Mouse (Mus musculus): Measurements from ENCODE around the gene Sdk2. TPM values are rescaled to one million over a fixed set of nuclear protein-coding genes. Genes with fewer than 3 reads are reported as not detected.
A peak's percentile ranks its signal among the peaks of the same experiment; 100 is the strongest.

The Sdk2 gene
- polyA plus RNA-seq, 1 experiment from 2014 or later, result 4.3 TPM

- H3K27ac ChIP-seq, result no peak overlapping the region
- H3K4me3 ChIP-seq, result no peak overlapping the region
- 55% methylated on average over 6 of the region's 6 CpGs for WGBS
- H3K9me3 ChIP-seq, result no peaks in the 10 kb centered on the region
- peak; percentile 15 for DNase-seq (ENCODE audit: low spot score)
- H3K36me3 ChIP-seq, result peaks cover 10% of the 10 kb centered on the region
- H3K4me1 ChIP-seq (replicated peaks), result peaks cover 7% of the 10 kb centered on the region
- H3K27me3 ChIP-seq (ENCODE audit: insufficient read depth, poor library complexity, severe bottlenecking), result peaks cover 3% of the 10 kb centered on the region; the same call in 1 of the 2 replicates
These were observed 222.9 kb downstream of the Sdk2 start for GRCm38 (mm10) chr11:113843920-113844319.

DNA sequence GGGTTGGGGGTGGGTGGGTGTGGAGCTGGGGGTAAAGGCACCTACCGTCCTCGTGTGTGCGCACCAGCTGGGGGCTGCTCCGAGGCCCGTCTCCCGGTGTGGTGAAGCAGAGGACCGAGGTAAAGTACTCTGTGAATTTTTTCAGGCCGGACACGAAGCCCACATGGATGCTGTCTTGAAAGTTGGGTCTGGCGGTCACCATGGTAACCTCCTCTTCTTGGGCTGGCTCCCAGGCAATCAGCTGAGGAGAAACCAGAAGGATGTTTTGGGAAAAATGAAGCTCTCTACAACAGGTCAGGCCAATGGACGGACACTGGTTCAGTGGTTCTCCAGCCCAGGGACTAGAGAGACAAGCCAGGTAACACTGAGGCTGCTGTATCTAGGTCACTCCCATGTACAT, 224.0 kb downstream of the Sdk2 start:
- Histone ChIP-seq H3K27me3 (ENCODE audit: insufficient read depth, poor library complexity, severe bottlenecking) (peaks cover 3% of the 10 kb centered on the region; the same call in 1 of the 2 replicates), H3K4me3 (no peak overlapping the region), H3K36me3 (peaks cover 14% of the 10 kb centered on the region), H3K27ac (no peak overlapping the region), H3K4me1 (replicated peaks) (peaks cover 7% of the 10 kb centered on the region), H3K9me3 (no peaks in the 10 kb centered on the region)
- WGBS, result 94% methylated on average over 11 of the region's 11 CpGs
- no peak for DNase-seq (ENCODE audit: low spot score)

GRCm38 (mm10) chr11:113831608-113832007, 235.2 kb downstream of the Sdk2 start:
- no peaks in the 10 kb centered on the region for H3K9me3 ChIP-seq
- H3K27ac ChIP-seq, result no peak overlapping the region
- peaks cover 40% of the 10 kb centered on the region for H3K36me3 ChIP-seq
- no peak for DNase-seq (ENCODE audit: low spot score)
- peaks cover 38% of the 10 kb centered on the region for H3K4me1 ChIP-seq (replicated peaks)
- WGBS, result 93% methylated on average over 6 of the region's 6 CpGs
- no peak overlapping the region for H3K4me3 ChIP-seq
- peaks cover 26% of the 10 kb centered on the region for H3K27me3 ChIP-seq (ENCODE audit: insufficient read depth, poor library complexity, severe bottlenecking)

- H3K27me3 ChIP-seq (ENCODE audit: insufficient read depth, poor library complexity, severe bottlenecking), result peaks cover 26% of the 10 kb centered on the region
- H3K27ac ChIP-seq, result peak overlapping the region; percentile 50; the same call in 1 of the 2 replicates
- peaks cover 22% of the 10 kb centered on the region for H3K4me1 ChIP-seq (replicated peaks)
- no peak for DNase-seq (ENCODE audit: low spot score)
- H3K9me3 ChIP-seq, result no peaks in the 10 kb centered on the region
- peak overlapping the region; percentile 3; the same call in 1 of the 2 replicates for H3K4me3 ChIP-seq
- WGBS, result 43% methylated on average over 24 of the region's 24 CpGs
- peaks cover 42% of the 10 kb centered on the region for H3K36me3 ChIP-seq
These were observed 238.7 kb downstream of the Sdk2 start for GRCm38 (mm10) chr11:113828081-113828554.

DNA sequence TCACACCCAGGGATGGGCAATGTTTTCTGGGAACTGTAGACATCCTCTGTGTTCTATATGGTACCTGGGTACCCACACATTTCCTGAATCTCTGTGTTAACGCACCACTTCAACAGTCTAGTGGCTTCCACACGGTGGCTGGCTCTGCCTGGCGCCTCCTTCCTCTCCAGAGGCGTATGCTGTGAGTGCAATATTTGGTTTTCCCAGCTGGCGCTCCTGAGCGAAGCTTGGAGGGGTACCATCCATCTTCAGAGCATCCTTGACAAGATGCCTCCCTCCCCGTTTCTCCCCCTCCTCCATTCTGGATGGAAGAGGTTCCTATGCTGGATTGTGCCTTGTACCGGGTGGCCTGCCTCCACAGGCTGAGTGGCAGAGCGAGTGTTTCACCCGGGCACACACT, 246.8 kb downstream of the Sdk2 start:
- no peak for DNase-seq (ENCODE audit: low spot score)
- WGBS, result 92% methylated on average over 10 of the region's 10 CpGs
- Histone ChIP-seq H3K9me3 (no peaks in the 10 kb centered on the region), H3K4me3 (no peak overlapping the region), H3K4me1 (replicated peaks) (peaks cover 20% of the 10 kb centered on the region), H3K27me3 (ENCODE audit: insufficient read depth, poor library complexity, severe bottlenecking) (peaks cover 5% of the 10 kb centered on the region; the same call in 1 of the 2 replicates), H3K27ac (peak overlapping the region; percentile 51; the same call in 1 of the 2 replicates), H3K36me3 (peaks cover 31% of the 10 kb centered on the region)

GRCm38 (mm10) chr11:113819001-113819400, 247.8 kb downstream of the Sdk2 start:
- WGBS, result 22% methylated on average over 1 of the region's 1 CpGs
- H3K4me3 ChIP-seq, result no peak overlapping the region
- H3K27me3 ChIP-seq (ENCODE audit: insufficient read depth, poor library complexity, severe bottlenecking), result peaks cover 5% of the 10 kb centered on the region; the same call in 1 of the 2 replicates
- peaks cover 28% of the 10 kb centered on the region for H3K36me3 ChIP-seq
- DNase-seq (ENCODE audit: low spot score), result no peak
- H3K27ac ChIP-seq, result peak overlapping the region; percentile 51; the same call in 1 of the 2 replicates
- H3K4me1 ChIP-seq (replicated peaks), result peaks cover 20% of the 10 kb centered on the region
- no peaks in the 10 kb centered on the region for H3K9me3 ChIP-seq

DNA sequence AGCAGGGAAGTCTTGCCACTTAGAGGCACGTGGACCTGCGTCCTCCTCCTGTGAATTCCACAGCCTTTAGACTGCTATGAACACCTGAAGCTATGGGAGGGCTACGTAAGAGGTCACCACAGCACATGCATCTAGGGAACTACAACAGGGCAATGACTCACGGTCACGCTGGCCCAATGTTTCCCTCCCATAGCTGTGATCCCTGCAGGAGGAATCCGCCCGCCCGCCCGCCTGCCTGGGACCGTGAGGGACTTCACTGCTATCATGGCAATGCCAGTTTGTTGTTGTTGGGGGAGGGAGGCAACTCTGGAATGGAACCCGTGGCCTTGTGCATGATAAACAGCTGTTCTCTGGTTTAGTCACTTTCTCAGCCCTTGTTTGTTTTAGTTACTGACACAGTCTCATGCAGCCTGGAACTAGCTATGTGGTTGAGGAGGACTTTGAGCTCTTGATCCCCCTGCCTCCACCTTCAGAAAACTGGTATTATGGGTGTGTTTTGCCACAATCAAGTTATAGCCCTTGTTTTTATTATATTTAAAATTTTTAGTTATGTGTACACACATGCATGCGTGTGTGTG, 249.8 kb downstream of the Sdk2 start:
- DNase-seq (ENCODE audit: low spot score), result no peak
- 71% methylated on average over 12 of the region's 12 CpGs for WGBS
- Histone ChIP-seq H3K27me3 (ENCODE audit: insufficient read depth, poor library complexity, severe bottlenecking) (peaks cover 5% of the 10 kb centered on the region; the same call in 1 of the 2 replicates), H3K4me3 (no peak overlapping the region), H3K27ac (no peak overlapping the region), H3K36me3 (peaks cover 21% of the 10 kb centered on the region; the same call in 1 of the 2 replicates), H3K9me3 (no peaks in the 10 kb centered on the region), H3K4me1 (replicated peaks) (peaks cover 15% of the 10 kb centered on the region)

- no peak overlapping the region for H3K4me3 ChIP-seq
- peaks cover 19% of the 10 kb centered on the region for H3K4me1 ChIP-seq (replicated peaks)
- H3K27me3 ChIP-seq (ENCODE audit: insufficient read depth, poor library complexity, severe bottlenecking), result peaks cover 5% of the 10 kb centered on the region; the same call in 1 of the 2 replicates
- no peak overlapping the region for H3K27ac ChIP-seq
- 96% methylated on average over 4 of the region's 4 CpGs for WGBS
- H3K36me3 ChIP-seq, result peaks cover 15% of the 10 kb centered on the region; the same call in 1 of the 2 replicates
- H3K9me3 ChIP-seq, result no peaks in the 10 kb centered on the region
- DNase-seq (ENCODE audit: low spot score), result no peak
These were observed 250.4 kb downstream of the Sdk2 start for GRCm38 (mm10) chr11:113816439-113816838.

DNA sequence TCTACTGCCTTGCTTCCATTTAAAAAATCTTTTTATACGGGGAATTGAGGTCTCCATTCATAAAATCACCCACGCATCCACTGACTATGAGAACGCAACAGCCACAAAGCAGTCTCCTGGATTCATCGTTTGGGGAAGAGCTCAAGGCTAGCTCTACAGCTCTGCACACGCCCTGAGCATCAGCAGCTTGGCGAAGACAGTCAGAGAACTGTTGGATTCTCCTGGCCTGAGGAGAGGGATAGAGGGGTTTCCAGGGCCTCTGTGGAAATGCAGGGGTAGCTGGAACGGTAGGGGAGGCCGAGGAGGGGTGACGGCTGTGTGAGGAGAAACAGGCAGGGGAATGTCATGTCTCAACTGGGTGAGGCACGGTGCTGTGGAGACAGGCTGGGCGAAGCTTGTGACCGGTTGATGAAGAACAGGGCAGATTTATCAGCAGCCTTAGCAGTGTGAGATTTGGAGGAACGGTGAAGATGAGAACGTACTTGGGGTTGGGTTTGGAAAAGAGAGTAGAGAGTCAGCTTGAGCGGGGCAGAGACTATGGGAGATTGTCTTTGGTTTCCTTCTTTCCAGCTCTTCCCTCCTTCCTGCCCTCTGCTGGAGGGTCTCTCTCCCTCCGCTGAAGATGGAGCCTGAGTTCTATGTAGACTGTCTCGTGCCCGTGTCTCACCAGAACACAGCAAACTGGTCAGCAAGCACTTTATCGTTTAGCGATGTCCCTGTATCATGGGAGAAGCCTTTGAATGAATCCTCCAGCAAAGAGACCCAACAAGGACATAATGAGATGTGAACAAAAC, 255.1 kb downstream of the Sdk2 start:
- Histone ChIP-seq H3K4me1 (replicated peaks) (peaks cover 32% of the 10 kb centered on the region), H3K27me3 (ENCODE audit: insufficient read depth, poor library complexity, severe bottlenecking) (no peaks in the 10 kb centered on the region; the same call in 1 of the 2 replicates), H3K27ac (peak overlapping the region; percentile 53; the same call in 1 of the 2 replicates), H3K9me3 (no peaks in the 10 kb centered on the region), H3K36me3 (no peaks in the 10 kb centered on the region), H3K4me3 (no peak overlapping the region)
- no peak for DNase-seq (ENCODE audit: low spot score)
- 69% methylated on average over 20 of the region's 20 CpGs for whole genome bisulfite sequencing

DNA sequence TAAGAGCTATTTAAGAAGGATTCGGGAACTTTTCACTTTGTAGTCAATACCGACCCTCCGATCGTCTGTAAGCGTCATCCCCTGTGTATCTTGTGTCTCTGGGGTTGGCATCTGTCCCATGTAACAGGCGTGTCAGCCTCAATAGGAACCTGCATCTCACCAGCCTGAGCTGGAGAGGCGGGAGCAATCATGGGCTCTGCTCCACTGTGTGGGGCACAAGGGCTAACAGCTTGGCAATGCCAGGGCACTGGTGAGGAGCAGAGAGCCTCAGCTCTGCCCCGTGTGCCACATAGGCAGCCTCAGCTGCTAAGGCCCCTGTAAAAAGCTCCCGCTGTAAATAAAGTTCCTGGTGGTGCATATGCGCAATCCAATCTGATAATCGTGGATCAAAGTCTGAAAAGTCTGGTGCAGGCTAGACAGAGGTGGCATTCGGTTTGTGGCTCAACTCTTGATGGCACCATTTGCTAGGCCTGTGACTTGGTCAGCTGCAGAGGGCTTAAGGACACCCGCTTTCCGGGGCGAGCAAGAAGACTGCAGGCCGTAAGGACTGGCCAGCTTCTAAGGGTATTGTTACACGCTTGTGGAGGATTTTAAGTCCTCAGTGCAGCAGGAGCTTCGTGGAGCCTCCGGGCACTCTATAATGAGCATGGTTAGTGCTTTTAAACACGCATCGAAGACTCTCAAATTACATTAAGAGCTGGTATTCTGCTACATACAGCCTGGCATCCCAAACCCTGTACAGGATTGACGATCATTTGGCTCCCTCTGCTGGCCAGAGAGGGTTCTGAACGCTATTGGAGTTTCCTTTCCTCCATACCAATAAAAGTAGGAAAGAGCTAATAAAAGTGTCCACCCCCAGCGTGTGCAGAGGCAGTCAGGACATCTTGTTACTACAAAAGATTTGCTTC, 256.0 kb downstream of the Sdk2 start:
- H3K36me3 ChIP-seq, result no peaks in the 10 kb centered on the region
- H3K27ac ChIP-seq, result peak overlapping the region; percentile 77
- H3K4me3 ChIP-seq, result no peak overlapping the region
- WGBS, result 55% methylated on average over 24 of the region's 24 CpGs
- H3K27me3 ChIP-seq (ENCODE audit: insufficient read depth, poor library complexity, severe bottlenecking), result peaks cover 4% of the 10 kb centered on the region; the same call in 1 of the 2 replicates
- H3K9me3 ChIP-seq, result no peaks in the 10 kb centered on the region
- peaks cover 40% of the 10 kb centered on the region for H3K4me1 ChIP-seq (replicated peaks)
- peak; percentile 88 for DNase-seq (ENCODE audit: low spot score)

DNA sequence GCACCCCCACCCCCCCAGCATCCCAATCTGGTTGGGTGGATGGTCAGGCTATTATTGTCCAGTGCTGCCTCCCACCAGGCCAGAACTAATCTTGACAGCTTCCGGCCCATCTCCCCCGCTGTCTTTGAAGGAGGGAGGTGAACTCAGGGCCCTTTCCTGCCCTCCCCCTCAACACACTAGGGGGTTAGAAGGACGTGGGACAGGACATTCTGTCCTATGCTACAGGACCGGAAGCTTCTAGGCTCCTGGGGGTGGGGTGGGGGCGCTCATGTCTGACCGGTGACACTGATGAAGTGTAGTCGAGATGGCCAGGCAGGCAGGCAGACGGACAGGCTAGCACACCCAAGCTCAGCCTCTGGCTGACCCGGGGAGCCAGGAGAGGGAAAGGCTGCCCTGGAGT, 259.8 kb downstream of the Sdk2 start:
- 11% methylated on average over 9 of the region's 9 CpGs for WGBS
- Histone ChIP-seq H3K4me1 (replicated peaks) (peaks cover 74% of the 10 kb centered on the region), H3K4me3 (peak overlapping the region; percentile 4; the same call in 1 of the 2 replicates), H3K9me3 (no peaks in the 10 kb centered on the region), H3K27ac (peak overlapping the region; percentile 79), H3K27me3 (ENCODE audit: insufficient read depth, poor library complexity, severe bottlenecking) (peaks cover 27% of the 10 kb centered on the region), H3K36me3 (0 out of 2 replicates have a peak, but pooled peaks cover 5% of the 10 kb centered on the region)
- DNase-seq (ENCODE audit: low spot score), result peak; percentile 41
